Mouse (Mus musculus): ENCODE measurements around the gene Ifi47.

DNA sequence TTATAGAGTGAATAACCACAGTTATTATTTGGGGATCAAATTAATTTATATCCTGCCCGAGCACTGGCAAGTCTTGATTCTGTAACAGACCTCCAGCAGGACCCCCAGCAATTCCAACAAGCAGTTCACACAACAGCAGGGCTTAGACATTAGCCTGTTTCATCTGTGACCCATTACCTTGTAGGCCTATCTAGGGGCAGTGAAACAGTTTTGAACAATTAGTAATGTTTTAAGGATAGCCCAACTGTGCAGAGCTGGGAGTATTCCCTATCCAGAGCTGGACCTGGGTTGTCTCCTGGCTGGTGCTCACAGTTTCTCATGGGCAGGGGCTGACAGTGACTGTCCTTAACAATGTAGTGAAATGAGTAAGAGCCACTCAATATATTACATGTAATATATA, 625 bp downstream of the Ifi47 start:
- TF ChIP-seq TAL1 (IDR thresholded peaks at IDR 0.05; ENCODE audit: low read length) (no peak), GATA1 (IDR thresholded peaks at IDR 0.05; ENCODE audit: low read length) (no peak)
